Mouse (Mus musculus) 3134 (cell line): Measurements from ENCODE around the gene Fhit.

Experiments used
- DNase-seq: peaks from one replicate; pipeline ENCODE4 v3.0.0-alpha.2; 2011; ENCODE audit warnings: low spot score; ENCODE audit not compliant: insufficient read length; ENCODE audit errors: extremely low read depth

The Fhit gene

GRCm38 (mm10) chr14:10166641-10167429 is 995.0 kb downstream of the Fhit start:
- DNase-seq, result no peak

DNA sequence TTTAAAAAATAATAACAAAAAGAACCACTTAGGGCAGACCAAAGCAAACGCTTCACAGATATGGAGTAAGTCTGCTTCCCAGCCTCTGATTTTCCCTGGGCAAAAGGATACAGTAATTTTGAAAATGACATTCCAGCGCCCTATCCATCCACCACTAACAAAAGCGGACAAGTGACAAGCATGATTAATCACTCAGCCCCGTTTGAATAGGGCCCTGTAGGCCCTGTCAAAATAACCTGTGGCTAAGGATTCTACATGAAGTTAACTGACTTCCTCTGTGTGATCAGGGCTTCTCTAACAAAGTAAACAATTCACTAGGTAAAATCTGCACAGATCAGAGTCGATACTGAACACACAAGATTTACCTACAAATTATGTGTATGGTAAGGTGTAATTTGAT is 1012.0 kb downstream of the Fhit start:
- DNase-seq, result no peak

DNA sequence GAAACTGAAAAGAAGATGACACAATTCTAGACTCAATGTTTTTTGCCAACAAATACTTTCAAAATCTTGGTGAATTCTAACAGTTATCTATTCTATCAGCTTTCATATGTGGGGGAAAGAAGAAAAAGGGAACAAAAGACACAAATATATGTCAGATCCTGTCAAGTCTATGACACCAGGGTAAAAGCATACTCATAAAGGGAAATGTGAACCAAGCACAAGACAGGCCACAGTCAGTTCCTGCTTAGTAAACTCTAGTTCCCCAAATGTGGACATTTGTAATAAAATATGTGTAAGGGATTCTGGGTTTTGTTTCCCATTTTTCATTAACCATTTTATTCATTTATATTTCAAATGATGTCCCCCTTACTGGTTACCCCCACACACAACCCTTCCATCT is 1022.5 kb downstream of the Fhit start:
- DNase-seq, result no peak

DNA sequence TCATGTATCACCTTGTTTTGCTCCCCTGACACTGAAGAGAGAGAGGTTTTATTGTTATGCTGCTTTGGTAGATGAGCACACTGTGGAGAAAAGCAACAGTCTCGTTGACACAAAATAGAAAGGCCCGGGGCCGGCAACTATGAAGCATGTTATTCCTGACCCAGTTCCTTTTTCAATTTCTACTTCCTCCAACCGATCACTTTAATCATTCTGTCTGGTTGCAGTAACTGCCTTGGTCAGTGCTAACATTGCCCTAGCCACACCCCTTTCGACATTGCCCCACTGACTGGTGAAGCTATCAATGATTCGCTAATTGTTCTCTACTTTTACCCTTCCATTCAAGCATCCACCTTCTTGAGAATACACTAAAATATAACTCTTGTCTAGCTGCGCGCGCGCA is 1028.0 kb downstream of the Fhit start:
- DNase-seq, result no peak

DNA sequence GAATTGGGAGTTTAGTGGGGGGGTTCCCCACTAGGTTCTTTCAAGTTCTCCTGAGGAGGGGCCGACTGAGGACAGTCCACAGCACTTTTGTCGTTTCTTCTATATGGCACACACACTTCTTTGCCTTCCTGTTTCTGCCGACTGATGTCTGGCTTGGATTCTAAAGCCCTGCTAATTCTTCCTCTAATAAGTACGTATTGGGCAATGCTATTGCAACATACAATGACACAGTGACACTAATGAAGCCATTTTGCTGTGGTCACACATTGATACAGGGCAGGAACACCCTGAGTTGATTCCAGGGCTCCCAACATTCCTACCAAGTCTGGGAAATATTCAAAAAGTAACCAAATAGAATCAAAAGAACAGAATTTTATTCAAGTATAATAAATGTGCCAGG is 1032.2 kb downstream of the Fhit start:
- no peak for DNase-seq

- no peak for DNase-seq
Observed at GRCm38 (mm10) chr14:10129088-10129487, 1032.7 kb downstream of the Fhit start.

GRCm38 (mm10) chr14:10126536-10126935 is 1035.3 kb downstream of the Fhit start:
- DNase-seq, result no peak

- DNase-seq, result no peak
Observed at GRCm38 (mm10) chr14:10122176-10122575, 1039.7 kb downstream of the Fhit start.

DNA sequence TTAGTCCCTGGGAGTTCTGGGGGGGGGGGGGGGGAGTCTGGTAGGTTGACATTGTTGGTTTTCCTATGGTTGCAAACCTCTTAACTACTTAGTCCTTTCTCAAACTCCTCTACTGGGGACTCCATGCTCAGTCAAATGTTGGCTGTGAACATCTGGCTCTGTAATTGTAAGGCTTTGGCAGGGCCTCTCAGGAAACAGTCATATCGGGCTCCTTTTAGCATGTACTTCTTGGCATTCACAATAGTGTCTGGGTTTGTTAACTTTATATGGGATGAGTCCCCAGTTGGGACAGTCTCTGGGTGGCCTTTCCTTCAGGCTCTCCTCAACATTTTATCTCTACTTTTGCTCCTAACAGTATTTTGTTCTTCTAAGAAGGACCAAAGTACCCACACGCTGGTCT is 1065.6 kb downstream of the Fhit start:
- DNase-seq, result no peak

DNA sequence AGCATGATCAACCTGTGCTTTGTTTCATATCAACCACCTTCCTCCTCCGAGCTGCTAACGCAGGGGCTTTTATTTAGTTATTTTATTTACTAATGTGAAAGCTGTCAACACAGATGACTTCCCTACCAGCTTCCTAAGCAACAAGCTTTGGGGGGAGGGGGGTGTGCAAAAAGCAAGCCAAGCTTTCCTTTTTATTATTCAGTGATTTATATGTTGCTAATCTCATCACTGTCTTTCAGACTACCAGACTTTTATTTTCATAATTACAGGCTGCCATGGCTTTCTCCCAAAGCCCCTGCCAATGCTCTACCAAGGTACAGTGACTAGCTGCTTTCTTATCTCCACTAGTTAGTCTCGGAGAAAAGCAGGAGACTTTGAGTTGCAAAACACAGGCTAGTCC is 1082.8 kb downstream of the Fhit start:
- DNase-seq, result no peak

DNA sequence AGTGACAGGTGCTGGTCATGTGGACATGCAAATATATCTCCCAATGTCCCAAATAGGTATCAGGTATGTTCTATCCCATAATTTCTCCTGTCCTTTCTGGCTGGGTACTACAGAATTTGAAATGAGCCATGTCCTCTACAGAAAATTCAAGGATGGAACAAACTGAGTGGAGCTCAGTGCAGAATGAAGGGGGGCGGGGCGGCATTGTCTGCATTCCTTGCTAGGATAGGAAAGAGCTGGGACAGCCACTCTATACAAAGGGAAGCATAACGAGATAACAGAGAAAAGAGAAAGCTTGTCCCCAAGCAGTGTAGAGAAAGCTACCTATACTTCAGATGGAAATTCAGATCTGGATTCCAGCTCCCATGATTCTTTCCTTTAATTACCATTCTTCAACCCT is 1111.9 kb downstream of the Fhit start:
- no peak for DNase-seq

GRCm38 (mm10) chr14:10047123-10047783 is 1114.6 kb downstream of the Fhit start:
- DNase-seq, result no peak

- DNase-seq, result no peak
Observed at GRCm38 (mm10) chr14:10046336-10047122, 1115.3 kb downstream of the Fhit start.

GRCm38 (mm10) chr14:10038021-10038420 is 1123.8 kb downstream of the Fhit start:
- DNase-seq, result no peak

- DNase-seq, result no peak
Observed at GRCm38 (mm10) chr14:10036685-10037215, 1125.1 kb downstream of the Fhit start.

DNA sequence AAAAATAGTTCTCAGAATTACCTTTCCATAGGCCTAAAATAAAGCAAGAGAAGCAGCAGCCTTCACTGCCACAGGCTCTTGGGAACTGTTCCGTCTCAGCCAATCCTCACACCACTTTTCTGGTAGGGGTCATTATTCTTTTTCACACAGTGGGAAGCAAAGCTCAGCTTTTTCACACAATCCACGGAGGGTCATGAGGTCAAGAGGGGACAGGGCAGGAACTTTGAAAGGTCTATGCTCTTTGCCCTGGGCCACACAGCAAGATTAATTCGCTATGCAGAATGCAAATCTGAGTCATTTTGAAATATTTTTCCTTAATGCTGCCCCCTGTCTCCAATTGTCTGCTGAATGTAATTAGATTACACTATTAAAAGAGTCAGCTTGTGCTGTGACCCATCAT is 1126.2 kb downstream of the Fhit start:
- DNase-seq, result no peak

DNA sequence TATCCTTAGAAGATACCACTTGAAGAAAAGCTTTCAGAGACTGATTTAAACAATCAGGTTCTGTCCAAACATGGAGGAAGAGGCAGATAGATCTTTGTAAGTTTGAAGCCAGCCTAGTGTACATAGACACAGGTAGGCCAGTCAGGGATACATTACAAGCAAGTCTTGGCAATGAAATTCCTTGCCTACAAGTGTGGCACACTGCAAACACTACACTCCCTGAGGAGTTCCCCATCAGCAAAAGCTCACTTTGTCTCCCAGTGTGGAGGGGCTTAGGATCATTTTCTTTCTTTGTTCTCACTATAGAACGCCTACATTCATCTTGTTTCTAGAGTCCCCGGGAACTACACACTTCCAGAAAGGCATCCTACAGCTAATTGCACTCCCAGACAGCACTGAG is 1126.6 kb downstream of the Fhit start:
- DNase-seq, result no peak

DNA sequence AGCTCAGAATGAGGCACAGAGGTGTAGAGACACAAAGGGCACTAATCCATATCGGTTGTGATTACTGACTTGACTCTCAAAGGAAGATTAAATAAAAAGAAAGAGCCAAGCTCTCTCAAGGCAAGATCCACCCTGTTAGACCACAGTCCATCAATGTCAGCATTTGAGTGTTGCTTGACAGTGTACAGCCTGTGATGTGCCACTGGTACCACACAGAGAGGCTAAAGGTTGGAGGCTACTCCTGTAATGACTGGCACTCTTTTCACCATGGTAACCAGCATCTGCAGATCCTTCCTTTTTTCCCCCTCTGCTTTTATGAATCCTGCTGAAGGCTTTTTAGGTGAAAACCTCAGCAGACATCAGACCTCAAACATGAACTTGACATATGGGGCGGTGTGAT is 1138.5 kb downstream of the Fhit start:
- no peak for DNase-seq

DNA sequence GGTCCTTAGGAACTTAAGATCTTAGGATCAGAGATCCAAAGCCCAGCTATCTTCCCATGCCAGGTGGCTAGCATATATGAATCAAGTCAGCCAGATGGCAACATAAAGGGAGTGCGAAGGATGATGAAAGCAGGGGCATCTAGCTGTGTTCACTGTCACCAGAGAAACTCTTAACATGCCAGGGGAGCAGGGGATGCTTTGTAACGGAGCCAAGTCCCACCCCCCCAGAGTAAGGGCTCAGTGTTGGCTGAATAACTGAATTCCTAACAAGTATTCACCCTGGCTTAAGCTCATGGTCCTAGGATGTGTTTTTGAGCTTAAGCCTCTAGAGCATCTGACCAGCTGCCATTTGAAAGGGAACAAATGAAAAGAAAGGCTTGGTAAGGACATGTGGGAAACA is 1139.5 kb downstream of the Fhit start:
- DNase-seq, result no peak

- no peak for DNase-seq
Observed at GRCm38 (mm10) chr14:10020400-10021140, 1141.3 kb downstream of the Fhit start.

DNA sequence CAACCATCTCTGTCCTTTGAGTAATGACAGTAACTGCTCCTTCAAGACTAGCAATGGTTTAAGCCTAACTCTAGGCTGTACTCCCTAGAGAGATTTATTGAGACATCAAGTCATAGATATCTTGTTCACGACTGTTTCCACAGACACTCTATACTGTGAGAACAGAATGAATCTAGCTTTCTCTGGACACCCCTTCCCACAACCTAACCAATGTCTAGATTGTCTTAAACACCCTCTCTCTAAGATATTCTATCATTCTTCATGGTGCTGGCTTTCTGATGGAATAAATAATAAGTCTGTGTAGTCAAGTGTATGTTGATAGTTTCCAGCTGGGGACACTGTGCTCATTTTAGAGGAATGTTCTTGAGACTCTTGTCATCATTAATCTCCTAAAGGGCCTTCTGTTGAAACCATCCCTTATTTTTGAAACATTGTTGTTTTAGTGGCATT is 1148.0 kb downstream of the Fhit start:
- DNase-seq, result no peak
